Mouse (Mus musculus) lung, postnatal 25 days (tissue): ENCODE measurements around the gene H2-M5.
A peak's percentile ranks its signal among the peaks of the same experiment; 100 is the strongest.
"Not testable (repeated sequence)": the region's sequence is repeated elsewhere in the genome, so short reads cannot be mapped to it uniquely, and the experiment has no call there.

Source experiments
- DNase-seq: peaks from one replicate; pipeline ENCODE4 v3.0.0; 2022; ENCODE audit warnings: low spot score

The H2-M5 gene

GRCm38 (mm10) chr17:36989437-36989836 is at the start of gene H2-M5:
TSS of gene H2-M5 (minus strand) at chr17:36989537.
- no peak for DNase-seq

- no peak for DNase-seq
Measured at GRCm38 (mm10) chr17:37029162-37029561, 39.8 kb upstream of the H2-M5 start.

GRCm38 (mm10) chr17:37028683-37029120 is 39.4 kb upstream of the H2-M5 start:
- peak; percentile 88 for DNase-seq

- no peak for DNase-seq
Measured at GRCm38 (mm10) chr17:37028212-37028611, 38.9 kb upstream of the H2-M5 start.

GRCm38 (mm10) chr17:37027486-37027885 is 38.1 kb upstream of the H2-M5 start:
- no peak for DNase-seq

- DNase-seq: no peak
Measured at GRCm38 (mm10) chr17:37026425-37026824, 37.1 kb upstream of the H2-M5 start.

GRCm38 (mm10) chr17:37022628-37023576 is 33.6 kb upstream of the H2-M5 start, which contains the start of gene Mog:
TSS of gene Mog (minus strand) at chr17:37023398.
- no peak for DNase-seq

- DNase-seq: not testable (repeated sequence)
Measured at GRCm38 (mm10) chr17:37019242-37019641, 29.9 kb upstream of the H2-M5 start.

- DNase-seq: no peak
Measured at GRCm38 (mm10) chr17:37018328-37018727, 29.0 kb upstream of the H2-M5 start.

- DNase-seq: no peak
Measured at GRCm38 (mm10) chr17:37016333-37016732, 27.0 kb upstream of the H2-M5 start.

- no peak for DNase-seq
Measured at GRCm38 (mm10) chr17:37012141-37012540, 22.8 kb upstream of the H2-M5 start.

- DNase-seq: no peak
Measured at GRCm38 (mm10) chr17:37011719-37012118, 22.4 kb upstream of the H2-M5 start.

GRCm38 (mm10) chr17:37009460-37010042 is 20.2 kb upstream of the H2-M5 start:
- no peak for DNase-seq

GRCm38 (mm10) chr17:37008161-37008560 is 18.8 kb upstream of the H2-M5 start:
- DNase-seq: no peak

GRCm38 (mm10) chr17:37003366-37003765 is 14.0 kb upstream of the H2-M5 start:
- DNase-seq: no peak

- peak; percentile 80 for DNase-seq
Measured at GRCm38 (mm10) chr17:37002364-37003330, 13.3 kb upstream of the H2-M5 start.

GRCm38 (mm10) chr17:37000863-37001262 is 11.5 kb upstream of the H2-M5 start, which contains the start of gene Zfp57:
TSS of gene Zfp57 (plus strand) at chr17:37001163.
- no peak for DNase-seq

- no peak for DNase-seq
Measured at GRCm38 (mm10) chr17:36998477-36998876, 9.1 kb upstream of the H2-M5 start.

GRCm38 (mm10) chr17:36997033-36997735 is 7.8 kb upstream of the H2-M5 start:
- peak; percentile 77 for DNase-seq

GRCm38 (mm10) chr17:36995448-36995847 is 6.1 kb upstream of the H2-M5 start:
- DNase-seq: no peak

GRCm38 (mm10) chr17:36994528-36994927 is 5.2 kb upstream of the H2-M5 start:
- DNase-seq: no peak
